Mouse (Mus musculus): Measurements from ENCODE around the gene Carmil3.
A peak's percentile ranks its signal among the peaks of the same experiment; 100 is the strongest.

Gene Carmil3

GRCm38 (mm10) chr14:55490361-55491201 is at the start of gene Carmil3:
TSS of gene Carmil3 (plus strand) at chr14:55490651.
- DNase-seq (ENCODE audit: low read depth, low spot score) = peak; percentile 75

DNA sequence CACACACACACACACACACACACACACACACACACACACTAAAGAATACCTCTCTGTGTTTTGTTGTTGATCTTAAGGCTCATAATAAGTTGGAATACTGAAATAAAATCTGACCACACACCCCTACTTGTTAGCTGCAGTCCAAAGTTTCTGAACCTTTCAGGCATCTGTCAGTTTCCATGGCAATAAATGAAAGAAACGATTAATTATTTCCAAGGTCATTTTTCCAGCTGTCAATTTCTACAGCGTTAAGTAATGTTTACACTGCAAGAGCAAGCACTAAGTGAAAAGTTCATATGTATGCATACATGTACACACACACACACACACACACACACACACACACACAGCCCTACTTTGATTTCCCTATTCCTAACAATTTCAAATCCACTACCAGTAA is 32.8 kb upstream of the Carmil3 start:
- no peak for DNase-seq (ENCODE audit: low read depth, low spot score)

GRCm38 (mm10) chr14:55458273-55458672 is 32.2 kb upstream of the Carmil3 start:
- peak; percentile 85 for DNase-seq (ENCODE audit: low read depth, low spot score)

- no peak for DNase-seq (ENCODE audit: low read depth, low spot score)
These were observed 31.7 kb upstream of the Carmil3 start for GRCm38 (mm10) chr14:55458761-55459160.

DNA sequence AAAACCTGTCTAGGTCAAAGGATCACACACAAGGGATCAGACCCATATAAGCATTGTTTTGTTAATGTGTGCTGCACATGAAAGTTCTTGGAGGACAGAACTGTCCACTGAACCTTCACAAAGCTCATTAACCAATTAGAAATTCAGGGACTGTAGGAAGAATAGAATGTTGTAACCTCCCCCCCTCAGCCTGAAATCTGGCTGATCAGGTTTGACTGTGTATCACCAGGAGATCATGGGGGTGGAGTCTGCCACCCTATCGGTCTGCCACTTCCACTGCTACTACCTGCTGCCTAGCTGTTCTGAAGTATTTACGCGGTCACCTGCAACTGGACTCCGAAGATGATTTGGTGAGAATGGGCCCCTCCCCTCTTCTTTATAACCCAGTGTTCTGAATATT is 30.7 kb upstream of the Carmil3 start:
- no peak for DNase-seq (ENCODE audit: low read depth, low spot score)

DNA sequence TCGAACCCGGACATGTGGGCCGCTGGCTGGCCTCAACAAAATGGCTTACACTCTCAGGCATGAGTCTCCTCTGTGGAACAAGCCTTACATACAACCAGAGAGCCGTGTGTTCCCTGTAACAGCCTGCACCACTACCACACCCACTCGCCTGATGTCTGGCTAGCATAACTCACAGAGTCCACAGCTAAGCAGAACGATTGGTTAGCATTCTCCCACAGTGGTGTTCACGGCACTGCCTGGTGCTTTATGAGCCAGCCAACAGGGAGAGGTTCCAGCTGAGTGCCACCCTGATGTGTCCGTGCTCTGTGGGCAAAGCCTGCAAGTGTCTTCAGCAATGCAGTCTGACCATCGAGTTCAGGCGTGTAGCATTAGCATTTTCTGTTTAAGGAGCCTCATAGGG is 30.2 kb upstream of the Carmil3 start:
- no peak for DNase-seq (ENCODE audit: low read depth, low spot score)

- DNase-seq (ENCODE audit: low read depth, low spot score) = no peak
These were observed 28.7 kb upstream of the Carmil3 start for GRCm38 (mm10) chr14:55461757-55462156.

DNA sequence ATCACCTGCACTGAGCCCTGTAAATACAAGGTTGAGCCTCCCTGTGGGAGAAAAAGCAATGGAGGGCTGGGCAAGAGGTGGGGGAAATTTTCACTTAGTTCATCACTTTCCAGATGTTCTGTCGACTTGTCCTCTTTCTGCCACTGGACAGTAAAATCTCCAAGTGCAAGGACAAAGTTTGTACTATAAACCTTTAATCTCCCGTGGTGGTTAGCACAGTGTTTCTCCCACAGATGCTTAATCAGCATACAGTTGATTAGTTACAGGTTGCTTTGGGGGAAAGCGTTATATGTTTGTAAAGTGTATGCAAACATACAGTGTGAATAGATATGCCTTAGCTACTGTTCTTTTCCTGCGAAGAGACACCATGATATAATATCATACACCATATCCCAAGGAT is 24.0 kb upstream of the Carmil3 start:
- no peak for DNase-seq (ENCODE audit: low read depth, low spot score)

GRCm38 (mm10) chr14:55467108-55467507 is 23.3 kb upstream of the Carmil3 start:
- DNase-seq (ENCODE audit: low read depth, low spot score) = no peak

DNA sequence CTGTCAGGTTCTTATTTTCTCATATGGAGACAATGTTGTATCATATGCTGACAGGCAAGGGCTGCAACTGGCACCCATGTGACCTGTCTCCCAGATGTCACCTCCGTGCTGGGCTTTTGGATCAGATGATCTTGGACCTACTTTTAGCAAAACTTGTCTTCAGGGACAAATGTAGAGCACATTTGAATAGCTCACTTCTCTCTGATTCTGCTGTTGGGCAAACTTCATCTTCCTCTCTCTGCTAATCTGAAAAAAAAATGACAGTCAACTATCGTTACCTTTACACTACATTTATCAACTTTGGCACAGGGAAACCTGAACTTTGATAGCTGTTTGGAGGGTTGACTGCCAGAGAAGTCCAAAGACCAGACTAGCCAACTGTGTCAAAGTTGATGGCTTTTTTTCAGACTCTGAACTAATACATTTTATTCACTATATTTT is 22.1 kb upstream of the Carmil3 start:
- DNase-seq (ENCODE audit: low read depth, low spot score) = no peak

DNA sequence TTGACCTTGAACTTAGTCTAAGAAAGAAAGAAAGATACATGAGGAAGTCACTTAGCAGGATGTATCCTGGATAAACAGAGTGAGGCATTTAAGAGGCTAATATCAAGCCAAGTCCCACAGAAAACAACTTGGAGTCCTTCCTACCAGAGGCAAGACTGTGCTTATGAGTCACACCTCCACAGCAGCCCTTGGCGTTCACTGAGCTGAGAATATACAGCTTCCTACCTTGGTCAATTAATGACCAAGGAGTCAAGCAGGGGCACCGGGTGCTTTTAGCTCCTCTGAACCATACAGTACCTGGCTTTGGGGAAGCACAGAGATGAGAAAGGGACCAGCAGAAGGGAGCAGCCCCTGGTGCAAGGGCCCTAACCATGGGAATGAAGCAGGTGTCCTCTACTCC is 21.4 kb upstream of the Carmil3 start:
- DNase-seq (ENCODE audit: low read depth, low spot score) = no peak

- no peak for DNase-seq (ENCODE audit: low read depth, low spot score)
These were observed 20.6 kb upstream of the Carmil3 start for GRCm38 (mm10) chr14:55469821-55470220.

- DNase-seq (ENCODE audit: low read depth, low spot score) = no peak
These were observed 19.6 kb upstream of the Carmil3 start for GRCm38 (mm10) chr14:55470806-55471205.

DNA sequence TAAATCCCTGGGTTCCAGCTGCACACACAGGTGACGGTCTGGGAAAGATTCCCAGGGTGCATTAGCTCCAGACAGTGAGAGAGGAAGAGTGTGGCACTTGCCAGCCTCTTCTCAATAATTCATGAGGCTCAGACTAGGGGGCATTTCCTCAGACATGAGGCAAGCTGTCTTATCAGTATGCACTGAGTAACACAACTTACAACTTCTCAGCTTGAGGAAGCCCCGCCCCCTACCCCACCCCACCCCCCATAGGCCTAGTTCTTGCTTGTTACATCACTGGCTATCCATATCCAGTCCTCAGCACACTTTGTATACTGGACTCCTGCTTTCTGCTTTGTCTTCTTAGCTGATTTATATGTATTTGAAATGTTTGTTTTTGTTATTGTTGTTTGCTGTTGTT is 14.8 kb upstream of the Carmil3 start:
- no peak for DNase-seq (ENCODE audit: low read depth, low spot score)

GRCm38 (mm10) chr14:55477421-55477820 is 13.0 kb upstream of the Carmil3 start:
- no peak for DNase-seq (ENCODE audit: low read depth, low spot score)

GRCm38 (mm10) chr14:55477829-55478228 is 12.6 kb upstream of the Carmil3 start:
- DNase-seq (ENCODE audit: low read depth, low spot score) = no peak

GRCm38 (mm10) chr14:55478651-55479599 is 11.5 kb upstream of the Carmil3 start, which contains the start of gene Dhrs4:
TSS of gene Dhrs4 (plus strand) at chr14:55478758.
- peak; percentile 89 for DNase-seq (ENCODE audit: low read depth, low spot score)

DNA sequence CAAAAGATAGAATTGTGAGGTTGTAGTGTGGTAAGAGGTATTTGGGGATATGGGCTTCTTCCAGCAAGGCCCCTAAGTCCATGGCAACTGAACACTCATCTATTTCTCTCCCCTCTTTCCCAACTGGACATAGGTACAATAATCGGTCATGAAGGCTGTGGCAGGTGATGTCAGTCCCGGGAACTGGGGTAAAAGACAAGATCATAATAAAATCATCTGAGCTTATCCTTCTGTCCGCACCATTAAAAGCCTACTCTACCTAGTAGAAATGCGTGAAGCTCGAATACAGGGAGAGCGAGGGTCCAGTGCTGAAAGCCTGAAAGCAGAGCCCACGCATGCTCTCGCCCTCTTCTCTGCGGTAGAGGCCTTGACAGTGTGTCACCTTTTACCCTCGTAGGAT is 10.8 kb upstream of the Carmil3 start:
- no peak for DNase-seq (ENCODE audit: low read depth, low spot score)

DNA sequence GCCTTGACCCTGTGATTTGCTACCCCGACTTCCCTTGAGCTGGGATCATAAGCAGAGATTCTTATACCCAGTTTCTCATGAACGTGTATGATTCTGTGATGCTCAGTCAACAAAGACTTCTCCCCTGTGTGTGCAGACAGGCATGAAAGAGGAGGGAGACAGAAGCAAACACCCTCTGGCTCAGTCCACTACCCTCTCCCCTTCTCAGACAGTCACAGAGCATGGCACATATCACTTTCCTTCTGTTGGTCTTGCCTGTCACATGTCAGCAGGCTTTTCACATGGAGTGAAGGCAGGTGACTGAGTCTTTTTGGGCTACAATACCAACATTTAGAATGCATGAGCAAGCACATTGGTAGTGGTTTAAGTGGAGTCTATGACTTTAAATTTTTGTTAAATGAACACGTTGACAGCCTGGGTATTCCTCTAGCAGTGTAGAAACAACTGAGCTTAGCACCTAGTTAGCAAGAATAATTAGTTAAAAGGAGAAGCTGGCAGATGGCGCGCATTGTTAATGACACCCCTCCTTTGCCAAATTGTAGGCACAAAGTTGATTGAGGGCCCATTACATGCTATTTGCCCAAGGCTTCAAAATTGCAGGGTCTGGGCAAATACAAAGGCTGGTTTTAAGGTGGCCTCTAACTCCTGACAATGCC is 5.9 kb upstream of the Carmil3 start:
- no peak for DNase-seq (ENCODE audit: low read depth, low spot score)

- DNase-seq (ENCODE audit: low read depth, low spot score) = no peak
These were observed 3.6 kb upstream of the Carmil3 start for GRCm38 (mm10) chr14:55486836-55487235.

DNA sequence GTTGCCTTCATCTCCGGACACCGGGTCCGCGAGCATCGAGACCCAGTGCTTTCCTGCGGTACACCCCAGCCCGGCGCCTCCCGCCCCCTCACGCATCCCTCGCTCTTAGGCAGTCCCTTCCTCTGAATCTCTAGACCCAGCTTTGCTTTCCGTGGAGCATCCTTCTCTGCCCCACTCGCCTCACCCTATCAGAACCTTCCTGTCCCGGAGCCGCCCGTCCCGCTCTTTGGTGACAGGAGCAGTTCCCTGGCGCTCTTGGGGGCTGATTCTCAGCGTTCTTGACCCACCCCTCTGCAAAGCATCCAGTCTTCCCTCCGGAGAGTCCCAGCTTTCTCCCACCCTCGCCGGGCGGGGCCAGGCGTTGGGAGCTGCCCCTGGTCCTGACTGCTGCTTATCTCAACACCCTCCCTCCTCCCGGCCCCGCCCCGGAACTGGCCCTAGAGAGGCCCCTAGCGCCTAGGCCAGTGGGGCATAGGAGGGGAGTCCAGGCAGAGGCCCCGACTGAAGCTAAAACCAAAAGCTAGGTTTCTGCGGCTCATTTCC is 911 bp downstream of the Carmil3 start:
- peak; percentile 48 for DNase-seq (ENCODE audit: low read depth, low spot score)

- DNase-seq (ENCODE audit: low read depth, low spot score) = no peak
These were observed 1.7 kb downstream of the Carmil3 start for GRCm38 (mm10) chr14:55492103-55492502.

All from CD4-positive, CD25-positive, alpha-beta regulatory T cell, adult 2 months (primary cell).